9 mouse cellular contexts compared by ENCODE assay signal in genomic region chr3:127759212-127759611, GRCm38 (mm10). TPM values are rescaled to one million over a fixed set of nuclear protein-coding genes. Genes with fewer than 3 reads are reported as not detected.
DNase-seq lines count a peak whose midpoint lies in the region; ATAC-seq and TF ChIP-seq lines count a peak whose summit lies in the region.
"Had no signal": no experiment of that assay in that cellular context is flagged by ENCODE, and none has a peak within 500 bp of the region (broad histone marks: within the 10 kb centered on the region; RNA-seq: fewer than 3 reads in every experiment).

No protein-coding gene starts in this region.

- 17% methylated on average over 8 of the region's 8 CpGs for WGBS in lung, adult 2 months
- 16% methylated on average over 8 of the region's 8 CpGs for WGBS in hindbrain, embryonic 16.5 days
- 17% methylated on average over 8 of the region's 8 CpGs for WGBS in lung, embryonic 16.5 days

- no peak overlapping the region for H3K27ac ChIP-seq in hindbrain, embryonic 16.5 days (ENCODE audit: low read depth, low read length)
- H3K27ac ChIP-seq in lung, embryonic 16.5 days (ENCODE audit: low read length), result no peak overlapping the region

- no peaks in the 10 kb centered on the region for H3K36me3 ChIP-seq in hindbrain, embryonic 16.5 days (ENCODE audit: control insufficient read depth, insufficient read depth, low read length)
- no peaks in the 10 kb centered on the region for H3K36me3 ChIP-seq in lung, embryonic 16.5 days (ENCODE audit: control insufficient read depth, insufficient read depth, low read length)

- H3K9me3 ChIP-seq in hindbrain, embryonic 16.5 days (ENCODE audit: control insufficient read depth, low read length), result no peaks in the 10 kb centered on the region
- H3K9me3 ChIP-seq in lung, embryonic 16.5 days (ENCODE audit: control insufficient read depth, low read length), result no peaks in the 10 kb centered on the region

- DNase-seq in adrenal gland, postnatal 10 days, result peak; percentile 62
- no peak for DNase-seq in adrenal gland, postnatal 4 days (ENCODE audit: low spot score in 2 of 2)
- peak; percentile 17 for DNase-seq in lung, adult 2 months
- DNase-seq in lung, postnatal 25 days (ENCODE audit: low spot score), result no peak
- DNase-seq in cerebellum, postnatal 14 days, result peak; percentile 66 to 67
- DNase-seq in thymus, postnatal 14 days, result peak; percentile 39

- H3K4me2 ChIP-seq in hindbrain, embryonic 16.5 days (ENCODE audit: low read length), result no peak overlapping the region
- no peak overlapping the region for H3K4me2 ChIP-seq in lung, embryonic 16.5 days (ENCODE audit: low read depth, low read length)

- no peaks in the 10 kb centered on the region for H3K4me1 ChIP-seq in lung, adult 2 months (ENCODE audit: control insufficient read depth, insufficient read depth, low read length)
- H3K4me1 ChIP-seq in hindbrain, embryonic 16.5 days (ENCODE audit: control insufficient read depth, insufficient read depth, low read depth, low read length), result no peaks in the 10 kb centered on the region
- H3K4me1 ChIP-seq in lung, embryonic 16.5 days (replicated peaks; ENCODE audit: control insufficient read depth, insufficient read depth, low read length), result no peaks in the 10 kb centered on the region

- peak; percentile 63; the same call in 1 of the 2 replicates for ATAC-seq in hindbrain, embryonic 16.5 days
- ATAC-seq in lung, embryonic 16.5 days (ENCODE audit: low read depth), result peak; percentile 52; the same call in 1 of the 2 replicates

- H3K9ac ChIP-seq in hindbrain, embryonic 16.5 days (ENCODE audit: low read depth, low read length), result no peak overlapping the region
- H3K9ac ChIP-seq in lung, embryonic 16.5 days (ENCODE audit: low read length), result no peak overlapping the region

- H3K27me3 ChIP-seq in hindbrain, embryonic 16.5 days (replicated peaks; ENCODE audit: control insufficient read depth, insufficient read depth, low read length), result peaks cover 7% of the 10 kb centered on the region; the same call in 1 of the 2 replicates
- peaks cover 10% of the 10 kb centered on the region for H3K27me3 ChIP-seq in lung, embryonic 16.5 days (ENCODE audit: control insufficient read depth, insufficient read depth, low read depth, low read length)

- no peak overlapping the region for H3K4me3 ChIP-seq in lung, adult 2 months (replicated peaks; ENCODE audit: extremely low read depth, low read depth, low read length)
- no peak overlapping the region for H3K4me3 ChIP-seq in hindbrain, embryonic 16.5 days (ENCODE audit: low read length)
- no peak overlapping the region for H3K4me3 ChIP-seq in lung, embryonic 16.5 days (ENCODE audit: low read length)
- H3K4me3 ChIP-seq: erythroblast, embryonic 14.5 days had no signal

- no peak for TF ChIP-seq CTCF in lung, adult 2 months (IDR thresholded peaks at IDR 0.05; ENCODE audit: insufficient read depth, low read length)

- no peak for TF ChIP-seq POLR2A in lung, adult 2 months (IDR thresholded peaks at IDR 0.05; ENCODE audit: borderline replicate concordance, extremely low read depth, low read depth, low read length)

RNA-seq across cellular contexts. Expression of gene Alpk1, which starts 21.1 kb away (rescaled TPM):
- 1 to 10 TPM; 6.7 to 7.0 TPM for total RNA-seq in adrenal gland, postnatal 10 days (2021)
- 10 to 100 TPM in 1 of 2 experiments, 1 to 10 TPM in 1; 8.4 to 10.0 TPM for total RNA-seq in adrenal gland, postnatal 4 days (2021)
- polyA plus RNA-seq in lung, adult 2 months (2012; rRNA removed), result 2.1 and 3.2 TPM in 2 replicates
- 0.46 and 0.72 TPM in 2 replicates for polyA plus RNA-seq in hindbrain, embryonic 16.5 days (2015; fragmentation: Nextera tagmentation; extraction: Ambion mirVana)
- 1.6 and 2.1 TPM in 2 replicates for polyA plus RNA-seq in lung, embryonic 16.5 days (2015; fragmentation: Nextera tagmentation; extraction: Ambion mirVana)
- polyA plus RNA-seq: erythroblast, embryonic 14.5 days had no signal

RNA-seq across cellular contexts. Expression of gene Tifa, which starts 30.4 kb away (rescaled TPM):
- total RNA-seq in adrenal gland, postnatal 10 days (2021), result 1 to 10 TPM; 3.9 to 5.1 TPM
- total RNA-seq in adrenal gland, postnatal 4 days (2021), result 1 to 10 TPM; 4.8 to 6.6 TPM
- 3.2 and 3.5 TPM in 2 replicates for polyA plus RNA-seq in lung, adult 2 months (2012; rRNA removed)
- 2.8 and 3.8 TPM in 2 replicates for polyA plus RNA-seq in hindbrain, embryonic 16.5 days (2015; fragmentation: Nextera tagmentation; extraction: Ambion mirVana)
- polyA plus RNA-seq in lung, embryonic 16.5 days (2015; fragmentation: Nextera tagmentation; extraction: Ambion mirVana), result 5.7 and 6.3 TPM in 2 replicates

Comparison
In these comparisons a context has a peak if more than half of its experiments do, and no peak if none do; other contexts are left out.
1. DNase-seq: peak in adrenal gland, postnatal 10 days (single experiment), lung, adult 2 months (single experiment), cerebellum, postnatal 14 days (2 of 2) and thymus, postnatal 14 days (single experiment); none in adrenal gland, postnatal 4 days (0 of 2) and lung, postnatal 25 days (single experiment).